Mouse (Mus musculus) stomach, embryonic 16.5 days (tissue): ENCODE data around the gene Pspc1. TPM values are rescaled to one million over a fixed set of nuclear protein-coding genes. Genes with fewer than 3 reads are reported as not detected.

Experiments
- polyA plus RNA-seq: library from polyadenylated mRNA; unstranded; fragments of >200 nt; fragmentation: Nextera tagmentation; extraction: Ambion mirVana; gene quantifications from 2 replicates; pipeline ENCODE4 v1.2.1, GENCODE M21; 2015

Gene Pspc1
- polyA plus RNA-seq, 1 experiment from 2014 or later = 21.5 TPM

Other genes starting within 250 kb of the Pspc1 start
- 6.8 and 7.0 TPM in 2 replicates for gene Cenpj, start 202.9 kb downstream of the Pspc1 start, polyA plus RNA-seq
- 7.2 and 8.4 TPM in 2 replicates for gene Parp4, start 202.7 kb downstream of the Pspc1 start, polyA plus RNA-seq
- 21.9 and 22.6 TPM in 2 replicates for gene Mphosph8, start 110.1 kb downstream of the Pspc1 start, polyA plus RNA-seq
- gene Zmym5, start 33.4 kb upstream of the Pspc1 start, polyA plus RNA-seq = 23.6 and 26.2 TPM in 2 replicates
- gene Zmym2, start 108.3 kb upstream of the Pspc1 start, polyA plus RNA-seq = 40.1 and 40.2 TPM in 2 replicates